Mouse (Mus musculus) T-cell, adult 2 months (primary cell): ENCODE results near the gene Stum.
"Not testable (repeated sequence)": the region's sequence is repeated elsewhere in the genome, so short reads cannot be mapped to it uniquely, and the experiment has no call there.

Experiments
- DNase-seq: peaks from one replicate; pipeline ENCODE4 v3.0.0; 2022; ENCODE audit warnings: low spot score

Gene Stum

DNA sequence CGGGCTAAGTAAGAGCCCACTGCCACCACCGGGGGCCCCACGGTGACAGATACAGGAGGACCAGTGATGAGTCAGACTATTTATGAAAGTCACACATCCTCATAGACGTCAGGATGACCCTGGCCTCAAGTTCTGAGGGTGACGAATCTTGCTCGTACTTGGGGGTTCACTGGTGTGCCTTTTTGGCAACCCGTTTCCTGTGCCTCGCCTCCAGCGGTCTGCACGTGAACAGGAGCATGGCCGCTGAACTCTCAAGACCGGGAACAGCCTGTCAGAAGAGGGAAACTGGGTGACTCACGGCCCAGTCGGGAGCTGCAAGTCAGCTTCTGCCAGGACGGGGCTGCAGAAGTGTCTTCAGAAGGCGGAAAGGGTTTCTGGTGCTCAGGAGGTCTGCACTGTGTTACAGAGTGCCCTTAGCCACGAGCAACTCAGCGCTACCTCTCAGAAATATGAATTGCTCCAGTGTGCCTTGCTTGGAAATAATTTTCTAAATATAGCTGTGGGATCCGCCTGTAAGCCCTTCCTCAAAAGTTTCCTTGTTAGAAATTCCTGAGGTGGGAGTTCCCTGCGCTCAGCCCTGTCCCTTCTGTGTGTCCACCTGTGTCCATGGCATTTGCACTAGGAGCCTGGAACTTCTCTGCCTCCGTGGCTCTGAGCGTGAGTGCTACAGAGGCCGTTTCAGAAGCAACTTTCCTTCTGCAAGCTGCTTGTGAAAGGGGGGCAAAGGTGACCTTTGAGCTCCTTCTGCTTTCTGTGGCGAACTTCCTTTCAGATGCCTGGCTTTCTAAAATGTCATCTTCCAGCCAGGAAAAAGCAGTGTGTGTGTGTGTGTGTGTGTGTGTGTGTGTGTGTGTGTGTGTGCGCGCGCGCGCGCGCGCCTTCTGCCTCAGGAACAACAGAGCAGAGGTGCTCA is 79.4 kb downstream of the Stum start:
- DNase-seq: peak; percentile 94

DNA sequence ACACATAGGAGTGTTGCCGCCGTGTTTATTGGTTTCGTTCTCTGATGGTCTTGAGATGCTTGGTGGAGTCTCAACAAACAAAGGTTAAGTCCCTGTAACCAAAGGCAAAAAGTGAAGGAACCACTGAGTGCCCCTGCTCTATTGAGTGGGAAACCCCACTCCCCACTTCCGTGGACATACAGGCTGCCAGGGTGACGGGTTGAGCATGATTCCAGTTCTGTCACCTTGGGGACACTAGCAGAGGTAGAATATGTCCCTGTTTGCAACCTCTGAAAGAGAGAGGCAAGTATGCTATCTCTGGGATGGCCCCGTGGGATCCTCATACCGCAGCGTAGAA is 80.0 kb downstream of the Stum start:
- DNase-seq: no peak

- DNase-seq: no peak
Measured at GRCm38 (mm10) chr1:180402481-180403081, 80.7 kb downstream of the Stum start.

- DNase-seq: peak; percentile 92
Measured at GRCm38 (mm10) chr1:180401725-180402124, 81.6 kb downstream of the Stum start.

GRCm38 (mm10) chr1:180400691-180401455 is 82.4 kb downstream of the Stum start:
- DNase-seq: no peak

DNA sequence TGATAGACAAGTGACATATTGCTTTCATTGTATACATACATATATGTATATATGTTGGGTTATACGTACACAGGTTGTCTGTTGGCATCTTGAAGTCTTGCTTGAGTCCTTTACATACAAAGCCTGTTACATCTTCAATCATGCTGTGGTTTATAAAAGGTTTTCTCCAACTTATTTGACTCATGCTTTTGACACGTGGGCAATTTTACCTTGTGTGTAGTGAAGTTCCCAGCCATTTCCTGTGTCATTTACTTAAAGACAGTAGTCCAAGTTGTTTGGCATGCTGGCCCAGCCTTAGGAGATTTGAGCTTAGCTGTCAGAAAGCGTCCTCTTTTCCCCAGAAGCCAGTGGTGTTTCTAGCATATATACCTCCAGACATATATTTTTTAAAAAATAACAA is 84.9 kb downstream of the Stum start:
- peak; percentile 37 for DNase-seq

DNA sequence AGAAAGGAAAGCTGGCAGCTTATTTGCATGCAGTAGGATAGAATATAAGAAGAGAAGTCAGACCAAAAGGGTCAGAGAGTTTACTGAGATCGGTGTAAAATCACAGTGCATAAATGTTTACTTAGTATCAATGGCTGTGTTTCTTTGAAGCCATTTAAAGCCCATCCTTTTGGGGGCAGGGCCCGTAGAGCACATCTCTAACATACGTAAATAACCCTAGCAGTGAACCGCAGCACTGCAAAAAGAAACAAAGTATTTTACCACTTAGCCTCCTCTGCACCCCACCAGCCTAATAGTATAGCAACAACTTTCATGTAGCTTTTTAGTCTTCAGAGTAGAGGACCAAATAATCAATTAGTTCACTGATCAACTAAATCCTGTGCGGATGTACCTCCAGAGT is 85.6 kb downstream of the Stum start:
- DNase-seq: peak; percentile 75

- DNase-seq: no peak
Measured at GRCm38 (mm10) chr1:180393873-180394272, 89.4 kb downstream of the Stum start.

DNA sequence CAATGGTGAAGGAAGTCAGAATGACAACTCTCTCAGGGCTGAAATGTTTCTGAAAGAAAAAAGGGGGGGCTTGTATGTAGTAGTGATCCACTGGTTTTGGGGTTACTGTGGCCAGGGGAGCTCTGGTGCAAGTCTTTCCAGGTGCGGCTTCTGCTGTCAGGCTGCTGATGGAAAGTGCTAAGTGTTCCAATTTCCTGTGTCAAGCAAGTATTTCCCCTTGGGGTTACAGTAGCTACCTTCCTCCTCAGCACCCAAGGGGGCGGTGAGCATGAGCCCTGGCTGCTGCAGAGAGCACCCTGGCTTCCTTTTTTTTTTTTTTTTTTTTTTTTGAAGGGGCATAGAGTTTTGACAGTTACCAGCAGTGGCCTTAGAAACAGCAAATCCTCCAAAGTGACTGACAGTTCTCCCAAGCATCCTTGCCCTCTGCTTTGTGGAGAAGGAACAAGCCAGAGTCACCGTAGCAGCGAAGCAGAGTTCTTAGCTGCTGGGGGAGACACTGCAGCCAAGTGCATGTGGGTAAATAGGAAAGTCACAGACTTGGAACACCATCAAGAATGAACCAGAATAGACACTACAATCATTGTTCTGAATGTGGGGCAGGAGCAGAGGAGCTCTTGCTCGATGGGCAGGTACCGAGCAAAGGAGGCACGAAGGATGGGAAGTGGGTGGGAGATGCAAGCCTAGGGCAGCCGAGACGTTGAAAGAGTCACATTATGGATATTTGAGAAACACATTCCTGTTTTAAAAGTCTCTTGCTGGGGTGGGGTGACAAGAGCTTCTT is 90.1 kb downstream of the Stum start:
- peak; percentile 74 for DNase-seq

DNA sequence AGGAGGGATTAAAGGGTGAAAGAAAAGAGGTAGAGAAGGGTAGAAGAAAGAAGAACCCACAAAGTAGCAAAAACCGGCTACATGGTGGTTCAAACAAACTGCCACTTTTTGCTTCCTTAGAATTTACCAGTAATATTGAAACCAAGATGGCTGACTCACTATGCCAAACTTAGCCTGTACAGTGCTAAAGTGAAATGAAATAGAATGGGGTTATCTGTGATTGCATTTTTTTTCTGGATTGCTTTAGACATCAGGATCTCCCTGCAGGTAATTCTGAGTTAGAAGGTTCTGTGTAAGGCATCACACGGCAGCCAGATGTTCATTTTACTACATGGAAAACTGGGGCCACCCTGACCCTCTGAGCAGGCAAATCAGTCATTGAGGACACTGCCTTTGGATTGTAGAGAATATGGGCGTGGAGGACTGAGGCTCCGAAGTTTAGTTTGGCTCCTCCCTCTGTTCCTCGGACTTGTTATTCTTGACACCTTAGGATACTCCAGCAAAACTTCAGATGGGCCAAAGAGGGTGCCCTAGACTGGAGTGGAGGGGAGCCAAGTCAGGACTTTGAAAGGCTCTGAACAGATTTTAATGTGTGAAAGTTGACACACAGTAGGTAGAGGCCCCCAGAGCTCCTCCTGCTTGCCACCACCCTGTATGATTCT is 91.0 kb downstream of the Stum start:
- DNase-seq: no peak

DNA sequence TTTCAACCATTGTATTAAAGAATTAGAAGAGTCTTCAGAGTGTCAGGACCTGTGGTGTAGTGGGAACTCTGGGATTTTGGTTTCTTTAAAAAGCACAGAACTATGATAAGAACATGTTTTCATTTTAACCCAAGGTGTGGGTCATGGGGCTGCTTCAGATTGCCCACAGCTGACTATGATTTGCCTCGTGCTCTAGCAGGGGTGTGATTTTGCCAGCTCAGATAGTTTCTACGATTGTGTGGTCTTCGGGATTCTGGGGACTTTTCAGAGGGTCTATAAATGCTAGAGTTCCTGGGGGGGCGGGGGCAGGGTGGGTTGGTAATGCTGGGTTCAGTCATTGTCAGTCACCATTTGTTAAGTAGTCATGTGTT is 91.7 kb downstream of the Stum start:
- no peak for DNase-seq

- DNase-seq: no peak
Measured at GRCm38 (mm10) chr1:180390746-180391574, 92.3 kb downstream of the Stum start.

DNA sequence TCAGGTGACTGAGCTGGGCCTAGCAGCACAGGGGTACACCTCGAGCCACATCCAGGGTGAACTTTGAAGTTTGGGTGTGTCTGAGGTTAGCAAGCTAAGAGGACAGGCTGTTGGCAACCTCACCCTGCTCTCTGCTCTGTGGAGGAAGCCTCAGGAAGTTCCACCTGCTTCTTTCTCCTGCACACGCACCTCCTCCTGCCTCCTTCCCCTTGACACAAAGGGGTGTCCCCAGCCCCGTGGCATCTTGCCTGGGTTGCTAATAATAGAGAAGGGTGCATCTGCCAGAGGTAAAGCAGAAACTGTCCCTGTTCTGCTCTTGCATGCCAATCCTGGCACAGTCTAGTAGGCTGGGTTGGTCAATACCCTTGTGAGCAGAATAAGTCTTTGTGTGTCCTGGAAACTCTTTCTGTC is 93.0 kb downstream of the Stum start:
- DNase-seq: peak; percentile 90

- DNase-seq: not testable (repeated sequence)
Measured at GRCm38 (mm10) chr1:180389213-180389760, 94.0 kb downstream of the Stum start.

DNA sequence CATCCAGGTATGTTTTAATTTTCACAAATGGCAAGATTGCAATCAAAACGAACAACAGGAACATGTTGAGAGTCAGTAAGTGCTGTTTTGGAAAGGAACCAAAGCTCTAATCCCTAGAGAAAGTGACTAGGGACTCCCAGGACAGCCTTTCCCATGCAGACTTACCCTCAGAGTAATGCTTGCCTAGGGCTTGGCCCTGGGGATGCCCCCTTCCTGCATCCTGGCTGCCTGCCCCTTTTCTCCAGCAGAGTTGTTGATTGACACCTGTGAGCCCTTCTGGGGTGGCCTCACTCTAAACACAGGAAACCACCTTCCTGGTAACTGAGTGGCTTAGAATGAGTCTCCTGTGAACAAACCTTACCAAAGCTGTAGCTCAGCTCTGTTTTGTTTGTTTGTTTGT is 94.8 kb downstream of the Stum start:
- DNase-seq: peak; percentile 74

- no peak for DNase-seq
Measured at GRCm38 (mm10) chr1:180387750-180388480, 95.4 kb downstream of the Stum start.

- peak; percentile 93 for DNase-seq
Measured at GRCm38 (mm10) chr1:180386951-180387749, 96.2 kb downstream of the Stum start.

DNA sequence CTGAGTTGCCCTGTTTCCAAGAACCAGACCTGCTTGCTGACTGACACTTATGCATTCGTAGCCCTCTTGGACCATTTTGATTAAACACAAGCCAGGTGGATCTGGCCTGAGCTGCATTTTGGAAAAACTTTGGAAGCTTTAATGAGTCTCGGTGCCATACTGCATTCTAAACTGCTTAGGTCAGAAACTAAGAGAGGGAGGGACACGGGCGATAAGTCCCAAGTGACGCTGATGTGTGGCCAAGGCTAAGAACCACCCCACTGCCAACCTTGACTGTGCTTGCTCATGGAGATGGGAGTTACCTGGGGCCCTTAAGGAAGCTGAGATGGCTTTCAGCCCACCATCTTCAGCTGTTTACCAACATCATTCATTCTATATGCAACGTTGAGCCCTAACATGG is 98.0 kb downstream of the Stum start:
- DNase-seq: no peak

- no peak for DNase-seq
Measured at GRCm38 (mm10) chr1:180384486-180384885, 98.8 kb downstream of the Stum start.
